Mouse (Mus musculus): ENCODE data around the gene Kdm6b.

The Kdm6b gene

DNA sequence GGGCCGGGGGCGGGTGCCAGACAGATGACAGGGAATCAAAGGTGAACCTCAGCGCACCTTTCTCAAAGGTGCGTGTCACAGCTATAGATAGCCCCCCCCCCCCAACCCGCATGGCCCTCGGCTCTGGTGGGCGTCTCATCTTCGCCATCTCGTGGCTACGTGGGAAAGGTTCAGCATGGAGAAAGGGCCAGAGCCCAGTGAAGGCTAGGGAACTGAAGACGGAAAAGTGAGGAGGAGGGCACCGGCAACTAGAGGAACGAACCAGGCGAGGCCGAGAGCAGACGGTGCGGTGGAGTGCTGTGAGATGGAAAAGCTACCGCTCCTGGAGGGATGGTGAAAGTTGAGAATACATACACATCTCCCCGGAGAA is 6.0 kb upstream of the Kdm6b start:
- peak; percentile 80 for DNase-seq (ENCODE audit: low read depth, low spot score)

- peak; percentile 97 for DNase-seq (ENCODE audit: low read depth, low spot score)
Observed at GRCm38 (mm10) chr11:69418481-69419442, 5.3 kb upstream of the Kdm6b start.

DNA sequence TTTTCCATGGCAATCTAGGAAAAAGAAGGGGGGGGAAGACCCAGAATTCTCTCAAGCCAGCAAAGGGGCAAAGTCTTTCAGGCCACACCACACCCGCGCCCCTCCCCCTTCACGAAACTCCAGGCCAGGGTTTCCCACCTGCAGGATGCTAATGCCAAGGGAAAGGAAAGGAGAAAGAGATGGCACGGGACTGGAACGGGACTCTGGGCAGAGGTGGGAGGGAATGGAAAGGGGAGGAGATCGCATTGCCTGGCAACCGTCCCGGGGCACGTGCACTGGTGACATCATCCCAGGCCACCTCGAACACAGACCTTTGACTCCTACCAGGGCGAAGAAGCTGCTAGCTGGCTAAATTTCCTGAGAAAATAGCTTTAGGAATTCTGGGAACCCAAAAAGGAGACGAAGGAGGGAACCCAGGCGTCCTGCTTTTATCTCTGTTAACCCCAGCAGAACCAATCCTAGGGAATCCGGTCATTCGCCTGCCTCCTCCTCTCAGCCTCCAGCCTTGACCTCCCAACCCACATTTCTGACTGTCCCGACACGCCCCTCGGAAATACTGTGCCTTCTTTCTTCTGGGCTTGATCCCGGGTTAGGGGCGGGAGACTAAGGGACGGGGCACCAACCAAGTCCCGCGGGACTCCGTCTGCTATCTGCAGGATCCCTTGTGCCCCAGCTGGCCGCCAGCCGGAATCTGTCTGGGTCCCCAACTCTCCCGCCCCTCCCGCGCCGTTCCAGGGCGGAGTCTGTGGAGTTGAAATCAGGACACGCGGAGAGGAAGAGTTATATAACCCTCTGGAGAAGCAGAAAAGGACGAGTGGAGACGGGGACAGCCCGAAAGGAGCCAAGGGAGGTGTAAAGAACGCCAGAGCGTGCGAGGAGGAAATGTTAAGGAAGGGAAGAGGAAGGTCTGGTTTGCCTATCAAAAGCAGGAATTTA is 4.2 kb upstream of the Kdm6b start:
- peak; percentile 86 for DNase-seq (ENCODE audit: low read depth, low spot score)

GRCm38 (mm10) chr11:69416921-69417448 is 3.5 kb upstream of the Kdm6b start:
- DNase-seq (ENCODE audit: low read depth, low spot score): peak; percentile 67

DNA sequence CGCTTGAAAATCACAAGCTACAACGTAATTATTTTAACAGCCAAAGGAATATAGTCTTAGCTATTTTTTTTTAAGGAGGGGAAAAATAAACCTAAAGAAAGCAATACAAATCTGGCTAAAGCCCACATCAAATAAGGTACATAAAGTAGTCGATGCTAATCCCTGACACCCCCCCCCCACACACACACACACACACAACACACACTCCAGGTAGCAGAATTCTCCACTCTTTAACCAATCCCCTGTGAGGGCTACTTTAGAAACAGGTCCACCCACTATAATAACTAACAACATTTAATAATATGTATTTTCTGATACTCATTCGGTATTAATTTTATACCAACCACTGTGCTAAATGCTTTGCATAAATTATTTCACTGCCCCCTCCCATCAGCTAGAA is 3.0 kb upstream of the Kdm6b start:
- peak; percentile 59 for DNase-seq (ENCODE audit: low read depth, low spot score)

DNA sequence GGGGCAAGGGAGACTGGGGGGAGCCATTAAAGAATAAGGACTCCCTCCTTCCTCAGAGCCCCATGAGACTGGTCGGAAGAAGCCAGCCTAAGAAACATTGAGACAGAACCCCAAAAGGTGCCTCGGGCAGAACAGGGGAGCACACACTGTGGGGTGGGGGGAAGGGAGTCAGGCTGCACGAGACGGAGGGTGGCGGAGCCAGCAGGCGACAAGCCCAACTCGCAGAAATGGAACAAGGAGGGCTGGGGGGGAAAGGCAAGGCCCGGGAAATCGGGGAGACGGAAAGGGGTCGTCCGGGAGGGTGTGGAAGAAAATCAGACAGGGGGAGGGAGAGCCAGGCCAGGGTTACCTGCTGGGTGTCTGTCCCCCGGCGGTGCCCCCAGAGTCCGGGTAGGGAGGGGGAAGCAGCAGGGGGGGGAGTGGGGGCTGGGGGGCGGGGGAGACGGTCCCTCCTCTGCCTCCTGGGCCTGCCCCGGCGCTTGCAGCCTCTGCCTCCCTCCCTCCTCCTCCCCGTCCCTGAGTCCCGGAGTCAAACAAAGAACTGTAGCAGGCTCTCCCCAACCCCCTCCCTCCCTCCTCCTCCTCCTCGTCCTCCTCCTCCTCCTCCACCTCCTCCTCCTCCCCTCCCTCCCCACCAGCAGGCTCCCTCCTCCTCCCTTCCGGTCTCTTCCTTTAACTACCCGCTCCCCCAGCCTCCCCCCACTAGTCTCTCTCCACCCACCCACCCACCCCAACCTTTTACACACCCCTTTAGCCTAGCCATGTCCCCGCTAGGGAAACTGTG is 2.4 kb upstream of the Kdm6b start:
- peak; percentile 81 for DNase-seq (ENCODE audit: low read depth, low spot score)

- peak; percentile 67 for DNase-seq (ENCODE audit: low read depth, low spot score)
Observed at GRCm38 (mm10) chr11:69415327-69415667, 1.8 kb upstream of the Kdm6b start.

- DNase-seq (ENCODE audit: low read depth, low spot score): peak; percentile 81
Observed at GRCm38 (mm10) chr11:69414421-69415326, 1.2 kb upstream of the Kdm6b start.

GRCm38 (mm10) chr11:69412548-69412947 is 927 bp downstream of the Kdm6b start:
- peak; percentile 21 for DNase-seq (ENCODE audit: low read depth, low spot score)

DNA sequence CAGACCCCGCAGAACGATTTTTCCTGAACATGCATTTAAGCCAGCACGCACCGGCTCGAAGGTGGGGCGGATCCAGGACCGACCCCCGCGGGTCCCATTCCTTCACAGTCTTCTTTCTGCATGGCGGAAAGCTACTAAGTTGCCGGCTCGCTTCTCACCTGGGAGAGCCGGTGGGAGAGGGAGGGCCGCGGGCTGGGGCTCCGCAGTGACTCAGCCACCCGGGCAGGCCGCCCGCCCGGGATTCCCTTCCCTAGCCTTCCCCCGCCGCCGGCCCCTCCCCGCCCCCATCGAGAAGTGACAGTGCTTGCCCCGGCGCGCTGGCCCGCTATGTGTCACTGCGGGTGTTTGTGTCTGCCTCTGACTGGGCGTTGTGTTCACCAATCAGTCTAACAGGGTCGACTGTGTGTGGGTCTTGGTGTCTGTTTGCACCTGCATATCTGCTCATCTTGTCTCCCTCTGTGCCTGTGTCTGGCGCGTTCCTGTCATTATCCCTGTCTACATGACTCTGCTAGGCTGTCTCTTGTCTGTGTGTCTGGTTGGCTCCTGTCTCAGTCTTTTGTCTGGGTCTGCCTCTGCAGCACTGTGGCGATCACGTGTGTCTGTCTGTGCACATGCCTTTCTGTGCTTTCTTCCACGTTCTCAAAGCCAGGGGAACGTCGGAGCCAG is 1.8 kb downstream of the Kdm6b start:
- DNase-seq (ENCODE audit: low read depth, low spot score): peak; percentile 75

DNA sequence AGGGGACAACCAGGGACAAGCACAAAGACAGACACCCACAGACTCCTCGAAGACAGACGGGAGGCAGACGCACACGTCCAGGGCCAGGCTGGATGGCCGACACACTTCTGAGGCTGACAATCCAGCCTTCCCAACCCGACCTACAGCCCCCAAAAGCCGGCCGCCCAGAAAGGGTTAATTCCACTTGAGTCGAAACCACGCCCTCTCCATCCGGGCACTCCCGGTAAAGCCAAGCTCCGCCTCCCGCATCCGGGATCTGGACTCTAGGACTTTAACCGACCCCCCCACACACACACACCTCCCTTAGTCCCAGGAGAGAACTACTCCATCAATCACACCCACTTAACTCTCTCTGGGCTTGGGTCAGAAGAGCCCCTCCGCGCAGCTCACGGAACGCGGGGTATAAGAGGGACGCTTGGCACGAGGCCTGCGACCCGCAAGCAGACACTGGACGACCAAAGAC is 2.4 kb downstream of the Kdm6b start:
- DNase-seq (ENCODE audit: low read depth, low spot score): peak; percentile 97

DNA sequence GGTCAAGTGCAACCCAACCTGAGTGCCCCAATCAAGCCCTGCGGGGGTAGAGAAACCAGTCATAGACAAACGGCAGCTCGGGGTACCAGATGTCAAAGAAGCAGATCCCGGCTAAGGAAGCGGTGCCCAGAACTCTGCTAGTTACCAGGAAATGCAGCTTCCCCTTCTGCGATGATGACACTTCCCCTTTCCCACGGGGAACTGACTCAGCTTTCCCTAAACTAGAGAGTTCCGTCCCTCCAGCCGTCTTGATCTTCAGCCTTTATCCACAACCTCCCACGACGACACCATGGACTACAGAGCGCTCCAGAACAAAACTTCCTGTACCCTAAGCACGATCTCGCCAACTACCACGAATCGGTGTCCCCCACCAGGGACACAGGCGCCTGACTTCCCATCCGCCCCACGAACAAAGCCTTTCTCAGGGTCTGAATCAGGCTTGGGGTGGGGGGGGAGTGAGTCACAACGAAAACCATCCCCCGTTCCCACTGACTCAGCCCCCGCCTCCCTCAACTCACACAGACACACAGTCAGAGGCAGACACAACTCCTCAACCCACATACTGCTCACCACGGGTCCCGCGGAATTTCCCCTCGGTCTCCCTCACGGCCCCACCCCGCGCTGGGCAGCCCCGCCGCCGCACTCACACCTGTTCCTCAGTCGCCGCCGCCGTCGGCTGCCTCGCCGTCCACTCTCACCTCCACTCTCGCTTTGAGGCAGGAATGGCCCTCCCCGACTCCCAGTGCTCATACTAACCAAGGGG is 3.0 kb downstream of the Kdm6b start:
- DNase-seq (ENCODE audit: low read depth, low spot score): peak; percentile 87

DNA sequence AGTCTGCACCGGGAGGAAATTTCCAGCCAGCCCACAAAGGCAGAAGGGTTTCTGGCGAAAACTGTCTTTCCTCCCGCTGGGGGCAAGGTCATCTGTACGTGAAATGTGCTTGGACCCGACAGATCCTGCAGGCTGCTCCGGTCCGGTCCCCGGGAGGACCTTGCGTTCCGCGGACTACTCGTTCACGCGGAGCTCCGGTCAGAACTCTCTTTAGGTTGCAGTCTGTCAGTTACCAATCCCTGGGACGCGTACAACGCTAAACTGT is 3.5 kb downstream of the Kdm6b start:
- DNase-seq (ENCODE audit: low read depth, low spot score): no peak

DNA sequence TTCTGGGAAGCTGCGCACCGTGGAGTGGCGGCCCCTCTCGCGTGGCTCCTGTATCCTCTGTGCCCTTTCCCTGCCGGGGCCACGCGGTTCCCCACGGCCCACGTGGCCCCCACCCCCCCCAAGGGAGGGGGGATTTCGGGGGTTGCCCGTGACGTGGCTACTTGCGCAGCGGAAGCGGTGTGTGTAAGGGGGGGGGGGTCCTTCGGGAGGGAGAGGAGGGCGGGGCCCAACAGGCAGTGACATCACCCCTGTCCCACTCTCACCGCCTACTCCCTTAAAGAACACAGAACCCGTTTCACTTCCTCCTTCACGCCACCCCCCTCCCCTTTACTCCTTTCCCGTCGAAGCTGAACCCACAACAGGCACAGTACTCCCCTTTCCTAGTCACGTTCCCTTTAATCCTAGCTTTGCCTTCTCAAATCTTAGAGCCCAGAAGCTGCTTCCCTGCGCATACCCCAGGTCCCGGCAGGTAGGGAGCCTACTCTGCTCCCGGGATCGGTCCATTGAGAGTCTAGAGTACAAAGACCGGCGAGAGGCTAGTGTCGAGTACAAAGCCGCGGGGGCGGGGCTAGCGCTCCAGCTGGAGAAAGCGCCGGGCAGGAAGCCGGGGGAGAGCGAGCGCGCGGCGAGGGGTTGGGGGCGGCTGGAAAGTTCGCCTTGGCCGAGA is 4.0 kb downstream of the Kdm6b start:
- peak; percentile 97 for DNase-seq (ENCODE audit: low read depth, low spot score)

- DNase-seq (ENCODE audit: low read depth, low spot score): peak; percentile 95
Observed at GRCm38 (mm10) chr11:69408541-69409377, 4.7 kb downstream of the Kdm6b start.

- DNase-seq (ENCODE audit: low read depth, low spot score): no peak
Observed at GRCm38 (mm10) chr11:69407724-69408004, 5.8 kb downstream of the Kdm6b start.

DNA sequence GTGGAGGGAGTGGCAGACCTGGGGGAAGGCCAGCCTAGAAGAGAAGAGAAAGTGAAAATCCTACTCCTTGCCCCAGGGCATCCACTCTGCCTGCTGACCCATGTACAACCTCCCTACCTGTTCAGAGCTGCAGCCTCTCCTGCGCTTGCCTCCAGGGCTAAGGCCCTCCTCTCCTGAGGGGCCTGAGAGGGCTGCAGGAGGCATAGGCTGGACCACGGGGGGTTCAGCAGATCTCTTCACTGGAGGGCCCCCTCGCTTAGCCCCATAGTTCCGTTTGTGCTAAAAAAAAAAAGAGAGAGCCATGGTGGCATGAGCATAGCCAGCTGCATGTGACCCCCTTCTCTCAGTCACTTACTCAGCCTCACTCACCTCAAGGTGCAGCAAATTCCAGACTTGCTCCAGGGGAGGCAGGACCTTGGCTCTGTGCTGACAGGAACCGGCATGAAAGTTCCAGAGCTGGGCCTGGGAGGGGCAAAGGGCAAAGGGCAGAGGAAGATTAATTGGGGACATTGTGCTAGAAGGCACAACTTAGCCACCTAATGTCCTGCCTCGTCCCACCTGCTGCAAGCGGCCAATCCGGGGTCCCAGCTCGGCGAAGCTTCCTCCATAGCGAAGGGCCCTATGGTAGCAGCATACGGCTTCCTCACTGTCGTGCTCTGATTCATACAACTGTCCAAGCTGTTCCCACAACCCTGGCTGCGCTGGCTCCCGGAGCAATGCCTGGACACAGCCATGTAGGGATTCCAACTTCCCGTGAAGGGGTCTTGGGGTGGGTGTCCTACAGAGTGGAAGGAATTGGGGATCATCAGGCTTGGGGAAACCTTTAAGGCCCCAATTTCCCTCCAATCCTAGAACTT is 6.4 kb downstream of the Kdm6b start:
- no peak for DNase-seq (ENCODE audit: low read depth, low spot score)

Data from A20 (cell line).